Mouse (Mus musculus) macrophage (primary cell): ENCODE measurements around the gene Speg. TPM values are rescaled to one million over a fixed set of nuclear protein-coding genes. Genes with fewer than 3 reads are reported as not detected.

Experiments
- H3K27ac ChIP-seq: fragments of 350-480 bp; formaldehyde crosslinking; 2 replicates; pipeline ENCODE4 v1.9.0; 2021
- H3K36me3 ChIP-seq: fragments of 350-480 bp; formaldehyde crosslinking; 2 replicates; pipeline ENCODE4 v1.9.0; 2021; ENCODE audit errors: inconsistent target
- H3K4me3 ChIP-seq: fragments of 350-480 bp; formaldehyde crosslinking; 2 replicates; pipeline ENCODE4 v1.9.0; 2021; ENCODE audit errors: inconsistent target
- H3K79me2 ChIP-seq: fragments of 350-480 bp; formaldehyde crosslinking; 2 replicates; pipeline ENCODE4 v1.9.0; 2021; ENCODE audit errors: inconsistent target
- WGBS: methylation state at CpG from one replicate; pipeline ENCODE4 v1.1.7; 2026; ENCODE audit warnings: inconsistent platforms; ENCODE audit not compliant: missing documents; 5-methylcytosine and 5-hydroxymethylcytosine counted together
- polyA plus RNA-seq: library from polyadenylated mRNA; stranded (reverse); fragments of 250-400 nt; gene quantifications from 3 replicates; pipeline ENCODE4 v1.2.4, GENCODE M21; 2018; ENCODE audit warnings: inconsistent platforms

Speg gene
- polyA plus RNA-seq, 1 experiment from 2014 or later, result 98.9 TPM

DNA sequence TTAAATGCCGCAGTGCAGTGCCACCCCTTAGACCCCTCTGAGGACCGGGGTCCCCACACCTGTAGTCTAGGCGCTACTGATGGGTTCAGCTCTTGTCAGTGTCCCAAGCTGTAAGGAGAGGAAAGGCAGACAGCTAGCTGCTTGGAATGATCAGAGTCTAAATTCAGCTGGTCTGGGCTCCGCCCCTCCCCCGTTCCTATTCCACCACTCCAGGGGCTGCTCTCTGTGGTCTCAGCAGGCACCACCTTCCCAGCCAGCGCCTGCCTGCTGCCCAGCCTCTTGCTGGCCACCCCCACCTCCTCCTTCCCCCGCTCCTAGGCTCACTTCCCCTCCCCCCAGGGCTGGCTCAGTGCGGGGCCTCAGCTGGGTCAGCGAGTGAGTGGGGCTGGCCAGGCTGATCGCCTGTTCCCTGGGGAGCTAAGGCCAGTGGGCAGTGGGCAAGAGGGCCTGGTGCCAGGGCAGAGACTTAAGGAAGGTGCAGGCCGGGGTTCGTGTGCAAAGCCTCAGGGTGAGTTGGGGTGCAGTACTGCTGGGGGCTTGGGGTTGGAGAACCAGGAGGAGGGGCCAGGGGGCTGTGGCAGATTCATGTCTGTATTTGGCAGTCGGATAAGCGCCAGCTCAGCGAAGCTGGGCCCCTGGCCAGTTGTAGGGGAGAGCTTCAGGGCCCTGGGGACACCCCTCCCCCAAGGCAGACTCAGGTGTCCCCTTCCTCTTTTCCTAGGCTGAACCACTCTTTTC lies 24.8 kb downstream of the Speg start:
- peak overlapping the region; percentile 81 for H3K4me3 ChIP-seq
- peaks cover 27% of the 10 kb centered on the region for H3K79me2 ChIP-seq
- H3K27ac ChIP-seq, result peak overlapping the region; percentile 100
- H3K36me3 ChIP-seq, result peaks cover 32% of the 10 kb centered on the region
- WGBS, result 37% methylated on average over 14 of the region's 15 CpGs

DNA sequence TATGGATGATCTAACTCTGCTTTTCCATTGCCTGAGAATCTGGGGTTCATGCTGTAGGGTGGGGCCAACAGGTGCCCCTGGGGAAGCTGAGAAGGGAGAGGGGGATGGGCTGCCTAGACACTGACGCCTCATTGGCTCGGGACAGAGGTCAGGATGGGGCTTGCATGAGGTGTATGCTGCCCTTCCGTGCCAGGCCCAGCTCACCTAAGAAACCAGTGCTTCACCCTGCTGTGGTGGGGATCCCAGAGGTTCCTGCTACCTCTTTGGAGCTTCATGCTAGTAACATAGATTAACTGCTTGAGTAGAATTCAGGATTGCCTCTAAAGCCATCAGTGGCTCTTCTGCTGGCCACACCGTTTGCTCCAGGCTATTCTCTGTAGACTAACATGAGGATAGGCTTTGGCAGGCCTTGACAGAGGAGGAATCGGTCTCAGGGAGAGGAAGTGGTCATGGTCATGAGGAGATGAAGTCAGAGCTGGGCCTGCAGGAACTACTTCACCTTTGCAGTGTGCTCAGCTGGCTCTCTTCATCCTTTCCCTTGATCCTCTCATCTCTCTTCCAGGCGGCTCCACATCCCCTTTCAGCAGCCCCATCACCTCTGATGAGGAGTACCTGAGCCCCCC lies 25.5 kb downstream of the Speg start:
- Histone ChIP-seq H3K4me3 (peak overlapping the region; percentile 81), H3K79me2 (peaks cover 27% of the 10 kb centered on the region), H3K27ac (peak overlapping the region; percentile 100), H3K36me3 (peaks cover 39% of the 10 kb centered on the region)
- WGBS, result 37% methylated on average over 6 of the region's 6 CpGs

GRCm38 (mm10) chr1:75405547-75405946 lies 30.4 kb downstream of the Speg start:
- Histone ChIP-seq H3K27ac (no peak overlapping the region), H3K36me3 (peaks cover 55% of the 10 kb centered on the region), H3K4me3 (no peak overlapping the region), H3K79me2 (peaks cover 27% of the 10 kb centered on the region)
- 94% methylated on average over 3 of the region's 3 CpGs for WGBS

GRCm38 (mm10) chr1:75406173-75406572 lies 31.1 kb downstream of the Speg start:
- Histone ChIP-seq H3K4me3 (no peak overlapping the region), H3K27ac (no peak overlapping the region), H3K36me3 (peaks cover 56% of the 10 kb centered on the region), H3K79me2 (peaks cover 23% of the 10 kb centered on the region)
- 96% methylated on average over 15 of the region's 15 CpGs for WGBS

DNA sequence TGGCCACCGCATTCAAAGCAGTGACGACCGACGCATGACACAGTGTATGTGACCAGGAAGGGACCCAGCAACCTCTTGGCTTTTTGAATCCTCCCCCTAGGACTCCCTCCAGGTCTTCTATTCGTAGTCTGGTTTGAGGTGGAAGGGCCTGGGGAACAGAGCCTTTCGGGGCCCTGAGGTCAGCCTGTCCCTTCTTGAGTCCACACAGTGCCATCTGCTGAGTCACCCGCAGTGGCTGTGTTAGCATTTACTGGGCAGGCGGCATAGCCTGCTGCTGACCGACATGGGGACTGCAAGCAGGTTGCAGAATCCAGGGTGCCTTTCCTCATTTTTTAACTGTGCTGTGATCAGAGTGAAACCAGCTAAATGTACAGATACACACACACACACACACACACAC lies 32.0 kb downstream of the Speg start:
- H3K4me3 ChIP-seq, result no peak overlapping the region
- peaks cover 55% of the 10 kb centered on the region for H3K36me3 ChIP-seq
- WGBS, result 89% methylated on average over 9 of the region's 9 CpGs
- peaks cover 14% of the 10 kb centered on the region for H3K79me2 ChIP-seq
- H3K27ac ChIP-seq, result no peak overlapping the region

GRCm38 (mm10) chr1:75408210-75408609 lies 33.1 kb downstream of the Speg start:
- 98% methylated on average over 4 of the region's 4 CpGs for WGBS

GRCm38 (mm10) chr1:75409950-75410349 lies 34.9 kb downstream of the Speg start:
- WGBS, result 89% methylated on average over 6 of the region's 7 CpGs
- no peaks in the 10 kb centered on the region for H3K79me2 ChIP-seq
- peaks cover 56% of the 10 kb centered on the region; the same call in 1 of the 2 replicates for H3K36me3 ChIP-seq
- H3K4me3 ChIP-seq, result no peak overlapping the region
- no peak overlapping the region for H3K27ac ChIP-seq

More at GRCm38 (mm10) chr1:75408210-75408609, 33.1 kb downstream of the Speg start:
- Histone ChIP-seq H3K27ac (no peak overlapping the region), H3K79me2 (0 out of 2 replicates have a peak, but pooled peaks cover 3% of the 10 kb centered on the region), H3K36me3 (peaks cover 55% of the 10 kb centered on the region; the same call in 1 of the 2 replicates), H3K4me3 (no peak overlapping the region)

DNA sequence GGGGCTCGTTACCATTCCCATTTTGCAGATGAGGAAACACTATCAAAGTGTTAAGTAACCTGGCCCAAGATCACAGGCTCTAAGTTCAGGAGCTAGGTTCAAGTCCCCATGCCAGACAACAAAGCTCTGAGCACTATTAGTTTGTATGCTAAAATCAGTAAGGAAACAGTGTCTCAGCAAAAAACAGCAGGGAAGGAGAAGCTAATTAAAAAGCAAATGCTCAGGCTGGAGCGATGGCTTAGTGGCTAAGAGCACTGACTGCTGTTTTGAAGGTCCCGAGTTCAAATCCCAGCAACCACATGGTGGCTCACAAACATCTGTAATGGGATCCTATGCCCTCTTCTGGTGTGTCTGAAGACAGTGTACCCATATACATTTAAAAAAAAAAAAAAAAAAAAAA lies 37.1 kb downstream of the Speg start:
- H3K27ac ChIP-seq, result no peak overlapping the region
- H3K36me3 ChIP-seq, result peaks cover 46% of the 10 kb centered on the region; the same call in 1 of the 2 replicates
- no peak overlapping the region for H3K4me3 ChIP-seq
- H3K79me2 ChIP-seq, result no peaks in the 10 kb centered on the region
- WGBS, result 94% methylated on average over 3 of the region's 3 CpGs

DNA sequence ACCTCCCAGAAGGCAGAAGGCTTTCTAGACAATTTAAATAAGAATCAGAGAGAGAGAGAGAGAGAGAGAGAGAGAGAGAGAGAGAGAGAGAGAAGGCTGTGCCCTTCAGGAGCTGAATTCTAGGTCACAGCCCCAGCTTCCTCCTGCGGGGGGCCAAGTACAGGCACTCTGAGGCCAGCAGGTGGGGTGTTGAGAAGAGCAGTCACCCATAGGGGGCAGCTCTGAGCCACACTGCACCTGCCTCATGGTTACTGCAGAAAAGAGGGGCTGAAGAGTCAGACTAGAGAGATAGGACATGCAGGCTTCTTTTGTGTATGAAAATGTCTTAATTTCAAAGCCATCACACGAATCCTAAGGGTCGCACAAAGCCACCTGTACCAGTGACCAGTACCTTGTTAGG lies 38.7 kb downstream of the Speg start:
- Histone ChIP-seq H3K4me3 (no peak overlapping the region), H3K36me3 (peaks cover 59% of the 10 kb centered on the region), H3K27ac (no peak overlapping the region), H3K79me2 (no peaks in the 10 kb centered on the region)
- 71% methylated on average over 3 of the region's 3 CpGs for WGBS

- no peak overlapping the region for H3K27ac ChIP-seq
- H3K36me3 ChIP-seq, result peaks cover 29% of the 10 kb centered on the region
- H3K4me3 ChIP-seq, result no peak overlapping the region
- no peaks in the 10 kb centered on the region for H3K79me2 ChIP-seq
- 19% methylated on average over 20 of the region's 20 CpGs for WGBS
Measured at GRCm38 (mm10) chr1:75421794-75422193, 46.7 kb downstream of the Speg start.

DNA sequence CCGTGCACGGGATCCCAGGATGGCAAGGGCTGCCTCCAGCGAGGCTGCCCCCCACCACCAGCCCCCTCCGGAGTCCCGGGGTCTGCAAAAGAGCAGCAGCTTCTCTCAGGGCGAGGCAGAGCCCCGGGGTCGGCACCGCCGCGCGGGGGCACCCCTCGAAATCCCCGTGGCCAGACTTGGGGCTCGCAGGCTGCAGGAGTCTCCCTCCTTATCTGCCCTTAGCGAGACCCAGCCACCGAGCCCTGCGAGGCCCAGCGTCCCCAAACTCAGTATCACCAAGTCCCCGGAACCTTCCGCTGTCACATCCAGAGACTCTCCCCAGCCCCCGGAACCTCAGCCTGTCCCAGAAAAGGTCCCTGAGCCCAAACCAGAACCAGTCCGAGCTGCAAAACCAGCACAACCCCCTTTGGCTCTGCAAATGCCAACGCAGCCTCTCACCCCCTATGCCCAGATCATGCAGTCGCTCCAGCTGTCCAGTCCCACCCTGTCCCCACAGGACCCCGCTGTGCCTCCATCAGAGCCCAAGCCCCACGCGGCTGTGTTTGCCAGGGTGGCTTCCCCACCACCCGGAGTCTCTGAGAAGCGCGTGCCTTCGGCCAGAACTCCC lies 47.2 kb downstream of the Speg start:
- Histone ChIP-seq H3K4me3 (no peak overlapping the region), H3K79me2 (no peaks in the 10 kb centered on the region), H3K36me3 (peaks cover 29% of the 10 kb centered on the region), H3K27ac (no peak overlapping the region)
- 18% methylated on average over 32 of the region's 32 CpGs for WGBS

- Histone ChIP-seq H3K4me3 (no peak overlapping the region), H3K36me3 (peaks cover 24% of the 10 kb centered on the region), H3K79me2 (no peaks in the 10 kb centered on the region), H3K27ac (no peak overlapping the region)
- WGBS, result 11% methylated on average over 71 of the region's 71 CpGs
Measured at GRCm38 (mm10) chr1:75422823-75423471, 47.9 kb downstream of the Speg start.

GRCm38 (mm10) chr1:75423780-75424390 lies 48.8 kb downstream of the Speg start:
- peaks cover 15% of the 10 kb centered on the region; the same call in 1 of the 2 replicates for H3K36me3 ChIP-seq
- no peak overlapping the region for H3K4me3 ChIP-seq
- WGBS, result 87% methylated on average over 11 of the region's 11 CpGs
- no peak overlapping the region for H3K27ac ChIP-seq
- H3K79me2 ChIP-seq, result no peaks in the 10 kb centered on the region

DNA sequence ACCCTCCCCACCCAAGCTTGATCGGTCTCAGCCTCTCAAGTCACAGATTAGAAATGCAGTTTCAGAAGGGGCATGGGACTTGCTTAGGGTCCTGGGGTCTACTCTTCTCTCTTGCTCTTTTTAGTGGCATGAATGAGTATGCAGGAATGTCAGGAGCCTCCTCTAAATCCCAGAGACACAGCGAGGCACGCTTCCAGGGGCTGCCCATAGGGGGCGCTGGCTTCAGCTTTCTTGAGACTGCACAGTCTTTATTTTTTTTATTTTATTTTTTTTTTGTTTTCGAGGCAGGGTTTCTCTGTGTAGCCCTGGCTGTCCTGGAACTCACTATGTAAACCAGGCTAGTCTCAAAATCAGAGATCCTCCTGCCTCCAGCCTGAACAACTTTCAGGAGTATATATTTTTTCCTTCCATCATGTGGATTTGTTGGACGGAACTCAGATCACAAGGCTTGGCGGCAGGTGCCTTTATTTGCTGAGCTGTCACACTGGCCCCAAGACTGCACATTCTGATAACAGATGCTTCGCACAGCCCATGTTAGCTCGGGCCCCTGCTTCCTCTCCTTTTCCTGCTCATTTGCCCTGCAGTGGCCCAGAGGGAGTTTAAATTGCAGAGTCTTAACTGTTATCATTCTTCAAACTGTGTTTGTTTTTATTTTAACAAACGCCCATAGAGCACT lies 50.8 kb downstream of the Speg start:
- H3K4me3 ChIP-seq, result no peak overlapping the region
- H3K79me2 ChIP-seq, result no peaks in the 10 kb centered on the region
- peaks cover 11% of the 10 kb centered on the region; the same call in 1 of the 2 replicates for H3K36me3 ChIP-seq
- WGBS, result 39% methylated on average over 10 of the region's 10 CpGs
- no peak overlapping the region for H3K27ac ChIP-seq
